In the genomic region with DNA sequence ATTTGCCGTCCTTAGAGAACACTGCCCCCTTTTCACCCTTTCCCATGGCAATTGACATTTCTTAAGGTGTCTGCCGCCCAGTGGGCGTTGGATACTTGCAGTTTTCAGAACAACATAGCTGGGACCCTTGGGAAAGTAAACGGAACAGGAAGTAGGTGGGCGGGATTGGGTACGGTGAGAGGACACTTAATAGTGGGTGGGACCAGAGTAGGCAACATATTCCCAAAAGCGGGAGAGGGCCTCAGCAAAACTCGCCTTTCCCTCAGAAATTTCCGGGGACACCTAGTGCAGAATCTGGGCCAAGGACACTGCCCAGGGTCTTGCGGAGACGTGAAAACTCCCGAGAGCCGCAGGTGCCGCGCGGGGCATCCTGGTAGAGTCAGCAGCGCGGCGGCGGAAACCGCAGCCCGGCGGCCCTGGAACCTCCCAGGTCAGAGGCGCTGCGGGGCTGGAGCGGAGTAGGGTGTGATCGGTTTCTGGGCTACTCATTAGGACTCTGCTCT, we compare ENCODE assay signal across 8 mouse cellular contexts. TPM values are rescaled to one million over a fixed set of nuclear protein-coding genes. Genes with fewer than 3 reads are reported as not detected.
A peak's percentile ranks its signal among the peaks of the same experiment; 100 is the strongest.
DNase-seq lines count a peak whose midpoint lies in the region; ATAC-seq and TF ChIP-seq lines count a peak whose summit lies in the region.

No protein-coding gene starts in this region.

- TF ChIP-seq POLR2A in heart, adult 2 months (IDR thresholded peaks at IDR 0.05; ENCODE audit: insufficient read depth, low read depth, low read length) = peak; percentile 63; the same call in 1 of the 2 replicates

- H3K36me3 ChIP-seq in embryonic facial prominence, embryonic 14.5 days (ENCODE audit: control insufficient read depth, insufficient read depth, low read length) = peaks cover 14% of the 10 kb centered on the region
- peaks cover 4% of the 10 kb centered on the region for H3K36me3 ChIP-seq in heart, adult 2 months (ENCODE audit: control insufficient read depth, insufficient read depth, low read length)
- peaks cover 12% of the 10 kb centered on the region for H3K36me3 ChIP-seq in limb, embryonic 13.5 days
- peaks cover 2% of the 10 kb centered on the region; the same call in 1 of the 2 replicates for H3K36me3 ChIP-seq in midbrain, embryonic 16.5 days (ENCODE audit: control insufficient read depth, insufficient read depth, low read length)

- H3K9ac ChIP-seq in embryonic facial prominence, embryonic 14.5 days (ENCODE audit: low read depth, low read length) = peak overlapping the region; percentile 86
- H3K9ac ChIP-seq in heart, adult 2 months (ENCODE audit: low read depth, low read length) = peak overlapping the region; percentile 63
- peak overlapping the region; percentile 75 for H3K9ac ChIP-seq in limb, embryonic 13.5 days
- peak overlapping the region; percentile 77 for H3K9ac ChIP-seq in midbrain, embryonic 16.5 days (ENCODE audit: low read depth, low read length)

- peak; percentile 51 for TF ChIP-seq CTCF in heart, adult 2 months (IDR thresholded peaks at IDR 0.05)

- peak overlapping the region; percentile 81 for H3K27ac ChIP-seq in embryonic facial prominence, embryonic 14.5 days (replicated peaks; ENCODE audit: low read depth, low read length)
- peak overlapping the region; percentile 78 for H3K27ac ChIP-seq in heart, adult 2 months
- H3K27ac ChIP-seq in limb, embryonic 13.5 days = peak overlapping the region; percentile 83
- H3K27ac ChIP-seq in midbrain, embryonic 16.5 days (ENCODE audit: low read length) = peak overlapping the region; percentile 75

- 0 out of 2 replicates have a peak, but pooled peaks have one; percentile 51 for TF ChIP-seq EP300 in heart, adult 2 months (IDR thresholded peaks at IDR 0.05; ENCODE audit: insufficient read depth, low read depth, low read length)

- peak; percentile 93 for DNase-seq in 416B (ENCODE audit: low read depth)
- DNase-seq in adrenal gland, postnatal 4 days (ENCODE audit: low spot score in 2 of 2) = peak; percentile 28 to 50
- DNase-seq in embryonic facial prominence, embryonic 14.5 days (ENCODE audit: low spot score) = peak; percentile 94
- peak; percentile 83 to 86 for DNase-seq in heart, adult 2 months
- peak; percentile 72 to 82 for DNase-seq in kidney, adult 8-10 months
- peak; percentile 71 to 74 for DNase-seq in spleen, postnatal 10 days (ENCODE audit: low spot score in 2 of 2)

- peaks cover 9% of the 10 kb centered on the region; the same call in 1 of the 2 replicates for H3K4me1 ChIP-seq in embryonic facial prominence, embryonic 14.5 days (ENCODE audit: control insufficient read depth, insufficient read depth, low read length)
- H3K4me1 ChIP-seq in heart, adult 2 months (ENCODE audit: control insufficient read depth, insufficient read depth, low read length) = no peaks in the 10 kb centered on the region
- H3K4me1 ChIP-seq in limb, embryonic 13.5 days = peaks cover 10% of the 10 kb centered on the region
- H3K4me1 ChIP-seq in midbrain, embryonic 16.5 days (ENCODE audit: control insufficient read depth, insufficient read depth, low read length) = peaks cover 10% of the 10 kb centered on the region

- H3K79me2 ChIP-seq in heart, adult 2 months (replicated peaks; ENCODE audit: control insufficient read depth, insufficient read depth, low read length) = no peaks in the 10 kb centered on the region; the same call in 1 of the 2 replicates

- peak overlapping the region; percentile 70 for H3K4me3 ChIP-seq in embryonic facial prominence, embryonic 14.5 days (ENCODE audit: low read depth, low read length)
- peak overlapping the region; percentile 56 for H3K4me3 ChIP-seq in heart, adult 2 months
- H3K4me3 ChIP-seq in limb, embryonic 13.5 days = peak overlapping the region; percentile 69
- peak overlapping the region; percentile 59 for H3K4me3 ChIP-seq in midbrain, embryonic 16.5 days (ENCODE audit: low read depth, low read length)

- H3K9me3 ChIP-seq in embryonic facial prominence, embryonic 14.5 days (ENCODE audit: control insufficient read depth, low read length) = no peaks in the 10 kb centered on the region
- H3K9me3 ChIP-seq in limb, embryonic 13.5 days = no peaks in the 10 kb centered on the region
- no peaks in the 10 kb centered on the region for H3K9me3 ChIP-seq in midbrain, embryonic 16.5 days (replicated peaks; ENCODE audit: control insufficient read depth, low read length, poor library complexity, severe bottlenecking)

- no peaks in the 10 kb centered on the region for H3K27me3 ChIP-seq in embryonic facial prominence, embryonic 14.5 days (replicated peaks; ENCODE audit: control insufficient read depth, insufficient read depth, low read length)
- H3K27me3 ChIP-seq in heart, adult 2 months (ENCODE audit: control insufficient read depth, insufficient read depth, low read length) = no peaks in the 10 kb centered on the region
- H3K27me3 ChIP-seq in limb, embryonic 13.5 days = no peaks in the 10 kb centered on the region
- no peaks in the 10 kb centered on the region for H3K27me3 ChIP-seq in midbrain, embryonic 16.5 days (ENCODE audit: control insufficient read depth, insufficient read depth, low read depth, low read length)

- peak overlapping the region; percentile 59 for H3K4me2 ChIP-seq in embryonic facial prominence, embryonic 14.5 days (ENCODE audit: low read depth, low read length)
- H3K4me2 ChIP-seq in limb, embryonic 13.5 days (replicated peaks) = peak overlapping the region; percentile 62
- H3K4me2 ChIP-seq in midbrain, embryonic 16.5 days (ENCODE audit: low read length) = peak overlapping the region; percentile 53

- peak; percentile 99 for ATAC-seq in embryonic facial prominence, embryonic 14.5 days (ENCODE audit: low read depth)
- ATAC-seq in limb, embryonic 13.5 days (ENCODE audit: low FRiP score, low read depth) = peak; percentile 97
- ATAC-seq in midbrain, embryonic 16.5 days = peak; percentile 99

- WGBS in embryonic facial prominence, embryonic 14.5 days = under 1% methylated on average over 27 of the region's 27 CpGs
- WGBS in heart, adult 2 months = under 1% methylated on average over 27 of the region's 27 CpGs
- under 1% methylated on average over 27 of the region's 27 CpGs for WGBS in limb, embryonic 13.5 days
- under 1% methylated on average over 27 of the region's 27 CpGs for WGBS in midbrain, embryonic 16.5 days

- intact Hi-C loops in heart, adult 2 months (cut with DNase I) = loop anchor here (2.0 to 10.0 kb wide), 2 partner anchors 27 to 231 kb away; partner anchors contain the start of genes Zfp760, Zfp942 and Zfp943

RNA-seq across cellular contexts. Expression of gene Zfp229, which starts 3.0 kb away (rescaled TPM):
- 10 to 100 TPM; 10.9 to 13.4 TPM for total RNA-seq in adrenal gland, postnatal 4 days (2021)
- 6.1 and 6.9 TPM in 2 replicates for polyA plus RNA-seq in embryonic facial prominence, embryonic 14.5 days (2014; fragmentation: Nextera tagmentation; extraction: Ambion mirVana)
- 1 to 10 TPM; 5.1 to 5.9 TPM for total RNA-seq in heart, adult 2 months (2021)
- 1.5 and 3.3 TPM in 2 replicates for polyA plus RNA-seq in heart, adult 2 months (2012; rRNA removed)
- 7.5 and 8.5 TPM in 2 replicates for polyA plus RNA-seq in limb, embryonic 13.5 days (2015; fragmentation: Nextera tagmentation; extraction: Ambion mirVana)
- polyA plus RNA-seq in midbrain, embryonic 16.5 days (2015; fragmentation: Nextera tagmentation; extraction: Ambion mirVana) = 9.3 and 10.3 TPM in 2 replicates

RNA-seq across cellular contexts. Expression of gene Zfp760, which starts 26.0 kb away (rescaled TPM):
- total RNA-seq in adrenal gland, postnatal 4 days (2021) = 10 to 100 TPM; 10.5 to 10.8 TPM
- polyA plus RNA-seq in embryonic facial prominence, embryonic 14.5 days (2014; fragmentation: Nextera tagmentation; extraction: Ambion mirVana) = 13.4 and 13.7 TPM in 2 replicates
- total RNA-seq in heart, adult 2 months (2021) = 1 to 10 TPM; 1.3 to 1.5 TPM
- 0.53 and 1.3 TPM in 2 replicates for polyA plus RNA-seq in heart, adult 2 months (2012; rRNA removed)
- polyA plus RNA-seq in limb, embryonic 13.5 days (2015; fragmentation: Nextera tagmentation; extraction: Ambion mirVana) = 16.1 and 17.4 TPM in 2 replicates
- polyA plus RNA-seq in midbrain, embryonic 16.5 days (2015; fragmentation: Nextera tagmentation; extraction: Ambion mirVana) = 10.7 and 12.3 TPM in 2 replicates

RNA-seq across cellular contexts. Expression of gene Gm10226, which starts 41.9 kb away (rescaled TPM):
- total RNA-seq in adrenal gland, postnatal 4 days (2021) = 1 to 10 TPM; 4.1 to 5.8 TPM
- polyA plus RNA-seq in embryonic facial prominence, embryonic 14.5 days (2014; fragmentation: Nextera tagmentation; extraction: Ambion mirVana) = 6.6 and 8.8 TPM in 2 replicates
- total RNA-seq in heart, adult 2 months (2021) = 1 to 10 TPM; 2.2 to 2.4 TPM
- not detected in 2 replicates for polyA plus RNA-seq in heart, adult 2 months (2012; rRNA removed)
- 7.6 and 8.0 TPM in 2 replicates for polyA plus RNA-seq in limb, embryonic 13.5 days (2015; fragmentation: Nextera tagmentation; extraction: Ambion mirVana)
- 18.1 and 19.9 TPM in 2 replicates for polyA plus RNA-seq in midbrain, embryonic 16.5 days (2015; fragmentation: Nextera tagmentation; extraction: Ambion mirVana)

Comparison
In these comparisons a context has a peak if more than half of its experiments do, and no peak if none do; other contexts are left out.
1. Peak in every context shown above with its lines: DNase-seq, ATAC-seq, H3K4me3 ChIP-seq and H3K27ac ChIP-seq.
2. DNase-seq: peak in every context shown above with its lines; median percentile 94 in embryonic facial prominence, embryonic 14.5 days; 93 in 416B; 84 in heart, adult 2 months; 77 in kidney, adult 8-10 months; 72 in spleen, postnatal 10 days; 39 in adrenal gland, postnatal 4 days.